Mouse (Mus musculus): Measurements from ENCODE around the gene Adssl1. TPM values are rescaled to one million over a fixed set of nuclear protein-coding genes. Genes with fewer than 3 reads are reported as not detected.
A peak's percentile ranks its signal among the peaks of the same experiment; 100 is the strongest.

Adssl1 gene
- total RNA-seq, 2 experiments from 2014 or later = 122 to 128 TPM

GRCm38 (mm10) chr12:112591730-112592129 is 28.1 kb upstream of the Adssl1 start:
- no peak for ATAC-seq (replicated peaks; ENCODE audit: poor library complexity, severe bottlenecking)

DNA sequence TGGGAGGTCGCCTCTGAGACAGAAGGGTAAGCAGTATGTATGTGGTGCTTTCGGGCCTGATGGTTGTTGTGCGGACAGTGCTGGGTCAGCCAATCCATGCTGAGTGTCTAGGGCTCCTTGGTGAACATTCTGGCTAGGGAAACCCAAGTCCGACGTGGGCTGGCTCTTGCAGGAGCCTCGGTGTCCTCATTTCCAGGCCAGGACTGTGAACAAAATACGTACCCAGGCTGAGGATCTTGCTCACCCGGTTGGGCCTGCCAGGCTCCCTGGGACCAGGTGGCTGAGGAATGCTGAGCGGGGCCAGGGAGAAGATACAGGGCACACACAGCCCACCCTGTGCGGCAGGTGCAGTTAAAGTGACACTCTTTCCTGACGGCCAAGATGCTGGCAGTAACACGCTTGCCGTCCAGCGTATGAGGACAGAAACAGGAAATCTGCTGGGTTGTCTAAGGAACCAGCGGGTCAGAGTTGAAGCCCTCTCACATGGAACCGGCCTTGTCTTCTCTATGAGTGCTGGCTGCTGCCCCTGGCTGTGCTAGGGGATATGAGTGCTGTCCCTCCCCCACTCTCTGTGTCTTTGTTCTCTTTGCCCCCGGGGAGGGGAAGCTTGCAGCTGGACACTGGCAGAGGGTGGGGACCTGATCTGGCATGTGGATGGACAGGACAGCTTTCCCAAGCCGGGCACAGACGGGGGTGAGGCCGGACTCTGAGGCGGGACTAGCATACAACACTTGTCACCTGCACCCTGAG is 26.7 kb upstream of the Adssl1 start:
- no peak for ATAC-seq (replicated peaks; ENCODE audit: poor library complexity, severe bottlenecking)

DNA sequence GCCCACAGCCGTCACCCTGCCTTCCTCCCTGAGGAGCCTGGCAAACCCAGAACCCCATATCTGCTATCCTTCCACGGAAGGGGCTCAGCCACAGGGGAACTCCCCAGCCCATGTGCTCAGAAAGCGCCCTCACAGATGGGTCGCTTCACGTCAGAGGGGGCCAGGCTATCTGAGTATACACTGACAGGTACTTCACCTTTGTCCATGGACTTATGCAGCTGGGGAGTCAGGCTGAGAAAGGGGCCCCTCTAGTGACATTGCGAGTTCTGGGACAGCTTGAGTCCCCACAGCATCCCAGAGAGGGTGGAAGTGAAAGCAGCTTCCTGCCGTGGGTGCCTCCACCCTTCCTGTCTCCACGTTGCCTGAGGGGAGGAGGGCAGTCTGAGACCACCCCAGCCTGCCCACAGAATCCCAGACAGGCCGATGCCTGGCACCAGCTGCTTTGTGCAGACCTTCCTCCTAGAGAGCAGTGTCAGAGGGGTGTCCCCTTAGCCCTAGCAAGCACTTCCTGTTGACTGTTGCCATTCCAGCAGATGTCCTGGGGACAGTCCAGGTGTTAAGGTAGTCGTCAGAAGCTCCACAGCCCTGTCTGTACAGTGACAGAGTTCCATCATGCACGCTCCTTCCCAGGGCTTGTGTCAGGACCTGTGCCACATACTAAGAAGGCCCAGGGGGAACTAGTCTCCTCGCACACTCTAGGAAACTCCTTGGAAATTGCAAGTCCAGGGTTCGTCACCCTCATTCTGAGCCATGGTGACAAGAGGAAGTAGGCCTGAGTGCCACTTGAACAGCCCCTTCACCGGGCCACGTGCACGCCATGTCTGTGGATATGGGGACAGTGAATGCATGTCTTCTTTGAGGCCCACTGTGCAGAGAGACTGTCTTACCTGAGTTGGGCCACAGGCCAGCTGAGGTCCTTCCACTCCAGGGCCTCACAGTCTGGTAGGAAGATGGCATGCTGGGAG is 25.6 kb upstream of the Adssl1 start:
- peak; percentile 53 for ATAC-seq (replicated peaks; ENCODE audit: poor library complexity, severe bottlenecking)

DNA sequence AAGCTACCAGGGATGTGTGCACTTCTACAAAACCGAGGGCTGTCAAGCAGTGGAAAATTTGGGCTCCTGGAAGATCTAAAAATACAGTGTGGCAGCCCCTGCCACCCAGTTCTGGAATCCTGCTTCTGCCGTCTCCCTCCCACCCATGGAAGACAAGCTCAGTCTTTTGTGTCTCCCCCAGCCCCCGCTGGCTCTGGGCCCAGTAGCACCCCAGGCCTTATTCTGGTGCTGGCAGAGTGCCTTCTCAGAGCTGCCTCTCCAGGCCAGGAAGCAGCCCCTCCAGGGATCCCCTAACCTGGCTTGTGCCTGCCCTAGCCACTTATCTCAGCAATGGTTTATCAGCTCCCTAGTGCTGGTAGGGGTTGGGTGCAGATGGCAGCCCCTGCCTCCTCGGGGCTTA is 24.9 kb upstream of the Adssl1 start:
- ATAC-seq (replicated peaks; ENCODE audit: poor library complexity, severe bottlenecking) = no peak

DNA sequence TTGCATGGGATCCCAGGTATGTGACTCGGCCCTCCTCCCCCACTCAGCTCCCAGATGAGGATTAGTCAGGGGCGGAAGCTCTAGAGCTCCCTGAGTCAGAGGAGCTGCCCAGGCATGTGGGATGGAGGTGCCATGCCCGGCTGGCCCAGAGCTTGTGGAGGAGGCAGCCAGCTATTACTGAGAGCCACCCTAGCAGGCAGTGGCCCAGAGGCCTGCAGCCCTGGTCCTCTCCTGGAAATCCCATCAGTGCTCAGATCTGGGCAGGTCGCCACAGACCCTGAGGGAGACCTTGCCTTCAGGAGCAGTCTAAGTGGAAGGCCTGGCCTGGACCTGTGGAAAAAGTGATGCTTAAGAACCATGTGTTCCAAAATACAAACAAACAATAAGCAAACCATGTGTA is 24.2 kb upstream of the Adssl1 start:
- ATAC-seq (replicated peaks; ENCODE audit: poor library complexity, severe bottlenecking) = no peak

GRCm38 (mm10) chr12:112596454-112596853 is 23.4 kb upstream of the Adssl1 start:
- ATAC-seq (replicated peaks; ENCODE audit: poor library complexity, severe bottlenecking) = no peak

GRCm38 (mm10) chr12:112596891-112597500 is 22.8 kb upstream of the Adssl1 start:
- no peak for ATAC-seq (replicated peaks; ENCODE audit: poor library complexity, severe bottlenecking)

DNA sequence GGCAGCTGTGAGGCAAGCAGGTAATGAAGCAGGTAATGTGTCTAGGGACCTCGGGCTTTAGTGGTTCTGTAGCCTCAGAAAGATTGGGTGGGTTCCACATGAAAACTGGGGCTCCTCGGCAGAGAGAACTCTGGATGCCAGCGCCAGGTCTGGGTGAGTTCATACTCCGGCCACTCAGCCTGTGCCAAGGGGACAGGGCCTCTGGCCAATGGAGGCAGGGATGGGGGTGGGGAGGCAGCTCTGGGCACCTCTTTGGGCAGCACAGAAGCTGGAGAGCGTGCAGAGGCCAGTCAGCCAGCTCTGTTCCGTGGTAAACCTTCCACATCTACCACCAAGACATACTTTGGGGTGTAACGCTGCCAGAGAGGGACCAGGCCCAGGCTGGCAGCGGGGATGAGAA is 22.2 kb upstream of the Adssl1 start:
- no peak for ATAC-seq (replicated peaks; ENCODE audit: poor library complexity, severe bottlenecking)

DNA sequence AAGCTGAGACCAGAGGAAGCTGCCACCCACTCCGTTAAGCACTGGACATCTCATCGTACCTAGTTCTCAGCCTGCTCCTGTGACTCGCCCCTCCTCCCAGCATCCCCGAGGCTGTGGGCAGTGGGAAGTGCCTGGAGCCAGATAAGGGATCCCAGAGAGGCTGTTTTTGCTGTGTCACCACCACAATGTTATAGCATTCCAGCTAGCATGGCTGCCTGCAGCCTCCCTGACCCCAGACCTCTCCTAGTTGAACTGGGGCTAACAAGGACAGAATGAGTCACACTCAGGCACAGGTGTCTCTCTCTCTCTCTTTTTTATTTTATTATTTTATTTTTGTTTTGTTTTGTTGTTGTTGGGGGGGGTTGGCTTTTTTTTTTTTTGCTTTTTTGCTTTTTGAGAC is 20.6 kb upstream of the Adssl1 start:
- ATAC-seq (replicated peaks; ENCODE audit: poor library complexity, severe bottlenecking) = peak; percentile 47

DNA sequence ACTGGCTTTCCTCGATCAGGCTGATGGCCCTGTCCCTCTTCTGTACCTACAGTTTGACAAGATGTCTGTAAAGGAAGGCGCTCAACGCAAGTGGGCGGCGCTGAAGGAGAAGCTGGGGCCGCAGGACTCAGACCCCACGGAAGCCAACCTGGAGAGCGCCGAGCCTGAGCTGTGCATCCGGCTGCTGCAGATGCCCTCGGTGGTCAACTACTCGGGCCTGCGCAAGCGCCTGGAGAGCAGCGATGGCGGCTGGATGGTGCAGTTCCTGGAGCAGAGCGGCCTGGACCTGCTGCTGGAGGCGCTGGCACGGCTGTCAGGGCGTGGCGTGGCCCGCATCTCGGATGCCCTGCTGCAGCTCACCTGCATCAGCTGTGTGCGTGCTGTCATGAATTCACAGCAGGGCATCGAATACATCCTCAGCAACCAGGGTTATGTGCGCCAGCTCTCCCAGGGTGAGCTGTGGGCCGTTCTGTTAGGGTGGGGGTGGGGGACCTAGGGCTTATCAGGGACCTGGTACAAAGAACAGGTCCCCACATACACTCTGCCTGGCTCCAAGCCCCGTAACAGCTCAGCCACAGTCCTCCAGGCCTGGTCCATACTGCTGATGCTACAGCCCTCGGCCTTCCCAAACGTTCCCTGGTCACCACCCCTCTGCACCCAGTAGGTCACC is 19.8 kb upstream of the Adssl1 start:
- ATAC-seq (replicated peaks; ENCODE audit: poor library complexity, severe bottlenecking) = no peak

GRCm38 (mm10) chr12:112604022-112604421 is 15.8 kb upstream of the Adssl1 start:
- ATAC-seq (replicated peaks; ENCODE audit: poor library complexity, severe bottlenecking) = no peak

DNA sequence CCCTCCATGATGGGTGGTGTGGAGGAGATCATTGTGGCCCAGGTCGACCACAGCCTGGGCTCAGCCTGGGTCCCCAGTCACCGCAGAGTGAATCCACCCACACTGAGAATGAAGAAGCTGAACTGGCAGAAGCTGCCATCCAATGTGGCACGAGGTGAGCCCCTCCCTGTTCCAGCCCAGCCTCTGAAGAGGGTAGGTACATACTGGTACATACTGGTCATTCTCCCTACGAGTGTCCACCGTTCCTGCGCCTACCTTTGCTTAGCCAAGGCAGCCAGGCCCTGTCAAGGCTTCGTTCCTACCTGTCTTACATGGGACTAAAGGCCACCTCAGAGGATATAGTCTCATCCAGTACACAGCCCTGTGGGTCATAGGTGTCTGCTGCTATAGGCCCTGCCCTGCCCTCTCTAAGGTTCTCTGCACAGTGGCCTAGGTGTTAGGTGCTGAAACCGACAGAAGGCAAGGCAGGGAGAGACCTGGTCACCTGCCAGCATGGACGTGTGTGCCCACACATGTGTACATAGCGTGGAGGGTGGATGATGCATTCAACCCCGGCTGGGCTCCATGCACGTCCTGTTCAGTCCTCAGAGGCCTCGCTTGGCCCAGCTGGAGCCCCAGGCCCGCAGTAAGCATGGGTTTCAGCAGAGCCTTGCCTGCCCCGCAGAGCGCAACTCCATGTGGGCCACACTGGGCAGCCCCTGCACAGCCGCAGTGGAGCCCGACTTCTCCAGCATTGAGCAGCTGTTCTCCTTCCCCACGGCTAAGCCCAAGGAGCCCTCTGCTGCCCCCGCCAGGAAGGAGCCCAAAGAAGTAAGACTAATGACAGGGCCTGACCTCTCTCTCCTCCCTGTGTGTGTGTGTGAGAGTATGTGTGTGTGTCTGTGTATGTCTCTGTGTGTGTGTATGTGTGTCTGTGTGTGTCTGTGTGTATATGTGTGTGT is 14.9 kb upstream of the Adssl1 start:
- ATAC-seq (replicated peaks; ENCODE audit: poor library complexity, severe bottlenecking) = peak; percentile 75

DNA sequence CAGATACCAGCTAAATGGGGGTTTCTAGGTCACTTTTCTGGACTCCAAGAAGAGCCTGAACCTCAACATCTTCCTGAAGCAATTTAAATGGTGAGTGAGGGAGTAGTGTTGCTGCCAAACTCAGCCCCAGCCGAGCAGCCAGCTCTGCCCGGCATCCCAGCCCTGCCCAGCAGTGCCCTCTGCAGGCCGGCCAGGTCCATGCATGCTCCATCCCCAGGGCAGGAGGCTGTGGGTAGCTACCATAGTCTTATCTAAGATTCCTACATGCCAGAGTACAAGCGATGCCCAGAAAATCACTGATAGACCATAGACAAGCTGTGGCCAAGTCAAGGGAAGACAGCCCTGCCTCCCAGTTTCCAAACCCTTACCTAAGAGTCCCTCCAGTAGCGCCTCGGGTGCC is 14.1 kb upstream of the Adssl1 start:
- ATAC-seq (replicated peaks; ENCODE audit: poor library complexity, severe bottlenecking) = peak; percentile 85

GRCm38 (mm10) chr12:112606998-112607397 is 12.8 kb upstream of the Adssl1 start:
- ATAC-seq (replicated peaks; ENCODE audit: poor library complexity, severe bottlenecking) = no peak

- no peak for ATAC-seq (replicated peaks; ENCODE audit: poor library complexity, severe bottlenecking)
Measured at GRCm38 (mm10) chr12:112609031-112609430, 10.8 kb upstream of the Adssl1 start.

GRCm38 (mm10) chr12:112616668-112617067 is 3.2 kb upstream of the Adssl1 start:
- ATAC-seq (replicated peaks; ENCODE audit: poor library complexity, severe bottlenecking) = no peak

DNA sequence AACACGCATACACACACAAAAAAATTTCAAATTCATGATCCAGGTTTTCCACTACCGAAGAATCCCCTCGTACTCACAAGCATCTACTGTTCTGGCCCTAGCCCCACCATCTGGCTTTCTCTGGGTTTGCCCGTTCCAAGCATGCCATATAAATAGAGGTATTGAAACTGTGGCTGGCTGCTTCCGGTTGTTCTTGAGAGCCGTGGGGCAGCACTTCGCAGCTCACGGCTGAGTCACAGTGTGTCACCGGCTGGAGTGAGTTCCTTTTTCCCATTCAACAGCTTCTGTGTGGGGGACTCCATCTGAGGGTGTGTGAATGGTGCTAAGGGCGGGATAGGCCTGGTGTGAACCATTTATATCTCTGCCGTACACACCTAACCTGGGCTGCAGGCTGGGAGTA is 2.7 kb upstream of the Adssl1 start:
- ATAC-seq (replicated peaks; ENCODE audit: poor library complexity, severe bottlenecking) = peak; percentile 47

DNA sequence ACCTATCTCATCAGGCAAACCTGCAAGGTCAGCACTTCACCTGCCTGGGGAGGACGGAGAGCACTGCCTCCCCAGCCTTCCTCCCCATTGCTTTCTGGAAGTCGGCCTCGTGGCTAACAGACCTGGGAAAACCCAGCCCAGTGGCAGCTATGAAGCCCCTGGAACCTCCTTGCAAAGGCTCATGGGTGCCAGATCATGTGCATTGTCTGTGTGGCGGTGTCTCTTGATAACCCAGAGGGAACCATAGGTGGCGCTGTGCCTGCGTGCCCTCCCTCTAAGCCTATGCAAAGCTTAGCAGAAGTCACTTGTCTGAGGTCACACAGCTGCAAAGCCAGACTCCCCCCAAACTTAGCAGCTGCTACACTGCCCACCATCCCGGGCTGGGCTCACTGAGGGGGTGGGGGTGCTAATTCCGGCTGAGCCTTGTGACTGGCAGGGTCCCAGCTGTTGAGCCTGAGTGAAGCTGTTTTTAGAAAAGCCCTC is 1.9 kb upstream of the Adssl1 start:
- ATAC-seq (replicated peaks; ENCODE audit: poor library complexity, severe bottlenecking) = peak; percentile 36

DNA sequence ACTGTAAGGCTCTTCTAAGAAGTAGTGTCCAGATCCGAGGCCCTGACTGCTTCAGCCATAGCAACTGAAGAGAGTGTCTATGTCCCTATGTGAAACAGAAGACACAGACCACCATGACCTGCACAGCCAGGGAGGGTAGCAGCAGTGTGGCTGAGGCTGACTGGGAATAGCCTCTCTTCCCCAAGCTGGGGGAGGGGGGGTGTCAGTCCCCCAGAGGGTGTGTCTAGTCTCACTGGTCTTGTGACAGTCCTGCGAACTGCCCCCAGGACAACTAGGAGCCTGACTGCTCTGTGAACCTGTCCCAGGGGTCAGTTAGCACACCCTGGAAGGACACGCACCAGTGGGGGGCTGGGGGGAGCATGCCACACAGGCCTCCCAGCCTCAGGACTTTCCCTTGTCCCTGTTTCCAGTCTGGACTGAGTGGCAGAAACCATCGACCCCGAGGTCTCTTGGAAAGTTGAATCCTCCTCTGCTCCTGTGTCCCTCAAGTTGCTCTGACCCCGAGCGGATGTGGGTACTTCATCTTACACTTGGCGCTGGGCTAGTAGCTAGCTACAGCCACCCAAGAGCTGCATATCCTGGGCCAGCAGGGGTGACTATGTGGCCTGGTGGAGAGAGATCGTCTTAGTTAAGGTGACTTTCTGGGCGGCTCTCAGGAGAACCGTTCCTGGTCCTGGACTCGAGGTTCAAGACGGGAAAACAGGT is 712 bp upstream of the Adssl1 start:
- peak; percentile 10 for ATAC-seq (replicated peaks; ENCODE audit: poor library complexity, severe bottlenecking)

Data from granulocyte monocyte progenitor cell, adult 5-6 weeks (primary cell).